Mouse (Mus musculus) megakaryocyte, embryonic 14.5 days (primary cell): ENCODE results near the gene Hcn3. TPM values are rescaled to one million over a fixed set of nuclear protein-coding genes. Genes with fewer than 3 reads are reported as not detected.

Source experiments
- H3K27me3 ChIP-seq: replicated peaks from 2 replicates; pipeline ENCODE3; 2012; ENCODE audit warnings: inconsistent platforms
- H3K36me3 ChIP-seq: replicated peaks from 2 replicates; pipeline ENCODE3; 2012; ENCODE audit warnings: low read length, inconsistent platforms, mixed read lengths
- H3K4me1 ChIP-seq: 2 replicates; pipeline ENCODE4 v1.6.1; 2012; ENCODE audit warnings: inconsistent platforms
- H3K4me3 ChIP-seq: replicated peaks from 2 replicates; pipeline ENCODE3; 2012; ENCODE audit warnings: moderate library complexity, mild to moderate bottlenecking, inconsistent platforms
- H3K9me3 ChIP-seq: 2 replicates; pipeline ENCODE4 v1.6.1; 2012; ENCODE audit warnings: inconsistent platforms
- FLI1 ChIP-seq: IDR thresholded peaks from 2 replicates; pipeline ENCODE4 v1.6.1; 2012; ENCODE audit warnings: low read length, inconsistent platforms, mixed read lengths
- GATA1 ChIP-seq: IDR thresholded peaks from 3 replicates; pipeline ENCODE4 v1.6.1; 2012; ENCODE audit warnings: mixed read lengths, low read length, inconsistent platforms, borderline replicate concordance
- polyA plus RNA-seq: library from polyadenylated mRNA; stranded (reverse); fragments of >175 nt; gene quantifications from 2 replicates; pipeline ENCODE4 v1.2.3, GENCODE M21; 2012; ENCODE audit warnings: low replicate concordance; ENCODE audit not compliant: insufficient read depth

The Hcn3 gene
- polyA plus RNA-seq, result 0.36 and 0.68 TPM in 2 replicates

GRCm38 (mm10) chr3:89159616-89160344 lies at the start of gene Hcn3:
Gene Hcn3 (minus strand): TSS chr3:89160196.
- peak within 1 kb of the TSS; percentile 91 for H3K4me3 ChIP-seq
- peaks cover 37% of the 10 kb centered on the region for H3K4me1 ChIP-seq
- H3K36me3 ChIP-seq, result no peaks in the 10 kb centered on the region
- no peaks in the 10 kb centered on the region for H3K9me3 ChIP-seq
- H3K27me3 ChIP-seq, result peaks cover 39% of the 10 kb centered on the region
- no peak for TF ChIP-seq GATA1
- TF ChIP-seq FLI1, result no peak

GRCm38 (mm10) chr3:89209731-89210130 lies 49.7 kb upstream of the Hcn3 start:
- H3K4me1 ChIP-seq, result peaks cover 41% of the 10 kb centered on the region
- peaks cover 74% of the 10 kb centered on the region for H3K36me3 ChIP-seq

GRCm38 (mm10) chr3:89208736-89209135 lies 48.7 kb upstream of the Hcn3 start:
- no peaks in the 10 kb centered on the region for H3K27me3 ChIP-seq
- H3K4me1 ChIP-seq, result peaks cover 40% of the 10 kb centered on the region
- no peaks in the 10 kb centered on the region for H3K9me3 ChIP-seq
- H3K4me3 ChIP-seq, result no peak overlapping the region
- TF ChIP-seq GATA1 (no peak), FLI1 (no peak)
- peaks cover 84% of the 10 kb centered on the region for H3K36me3 ChIP-seq

More at GRCm38 (mm10) chr3:89209731-89210130, 49.7 kb upstream of the Hcn3 start:
- H3K9me3 ChIP-seq, result no peaks in the 10 kb centered on the region
- no peaks in the 10 kb centered on the region for H3K27me3 ChIP-seq
- no peak overlapping the region for H3K4me3 ChIP-seq
- no peak for TF ChIP-seq FLI1
- no peak for TF ChIP-seq GATA1

- Histone ChIP-seq H3K27me3 (no peaks in the 10 kb centered on the region), H3K4me3 (no peak overlapping the region), H3K36me3 (peaks cover 84% of the 10 kb centered on the region), H3K4me1 (peaks cover 42% of the 10 kb centered on the region), H3K9me3 (no peaks in the 10 kb centered on the region)
- TF ChIP-seq GATA1, result no peak
- TF ChIP-seq FLI1, result no peak
Measured at GRCm38 (mm10) chr3:89208075-89208657, 48.2 kb upstream of the Hcn3 start.

GRCm38 (mm10) chr3:89206695-89207094 lies 46.7 kb upstream of the Hcn3 start:
- TF ChIP-seq GATA1 (no peak), FLI1 (no peak)
- H3K36me3 ChIP-seq, result peaks cover 80% of the 10 kb centered on the region

GRCm38 (mm10) chr3:89206079-89206478 lies 46.1 kb upstream of the Hcn3 start:
- Histone ChIP-seq H3K9me3 (no peaks in the 10 kb centered on the region), H3K27me3 (no peaks in the 10 kb centered on the region), H3K36me3 (peaks cover 74% of the 10 kb centered on the region), H3K4me3 (no peak overlapping the region), H3K4me1 (peaks cover 34% of the 10 kb centered on the region)
- no peak for TF ChIP-seq GATA1
- no peak for TF ChIP-seq FLI1

More at GRCm38 (mm10) chr3:89206695-89207094, 46.7 kb upstream of the Hcn3 start:
- H3K4me1 ChIP-seq, result peaks cover 35% of the 10 kb centered on the region
- H3K9me3 ChIP-seq, result no peaks in the 10 kb centered on the region
- H3K4me3 ChIP-seq, result no peak overlapping the region
- no peaks in the 10 kb centered on the region for H3K27me3 ChIP-seq

- H3K4me3 ChIP-seq, result peak overlapping the region; percentile 94
- peaks cover 24% of the 10 kb centered on the region for H3K4me1 ChIP-seq
- no peaks in the 10 kb centered on the region for H3K9me3 ChIP-seq
- peaks cover 44% of the 10 kb centered on the region for H3K36me3 ChIP-seq
- H3K27me3 ChIP-seq, result no peaks in the 10 kb centered on the region
- TF ChIP-seq FLI1, result no peak
- no peak for TF ChIP-seq GATA1
Measured at GRCm38 (mm10) chr3:89203142-89203514, 43.1 kb upstream of the Hcn3 start.

GRCm38 (mm10) chr3:89202253-89203141 lies 42.5 kb upstream of the Hcn3 start, which contains the start of gene Gba:
Gene Gba (plus strand): TSS chr3:89202928.
- Histone ChIP-seq H3K4me3 (peak within 1 kb of the TSS; percentile 94), H3K9me3 (no peaks in the 10 kb centered on the region), H3K4me1 (peaks cover 24% of the 10 kb centered on the region), H3K27me3 (peaks cover 2% of the 10 kb centered on the region), H3K36me3 (peaks cover 38% of the 10 kb centered on the region)
- TF ChIP-seq FLI1, result no peak
- TF ChIP-seq GATA1, result no peak

GRCm38 (mm10) chr3:89199839-89200238 lies 39.8 kb upstream of the Hcn3 start:
- H3K4me1 ChIP-seq, result peaks cover 39% of the 10 kb centered on the region
- TF ChIP-seq GATA1 (no peak), FLI1 (no peak)

More at GRCm38 (mm10) chr3:89199839-89200238, 39.8 kb upstream of the Hcn3 start:
- Histone ChIP-seq H3K27me3 (peaks cover 2% of the 10 kb centered on the region), H3K9me3 (no peaks in the 10 kb centered on the region), H3K4me3 (no peak overlapping the region), H3K36me3 (peaks cover 11% of the 10 kb centered on the region)
